Mouse (Mus musculus) intestine, embryonic 15.5 days (tissue): ENCODE data around the gene Prelp. TPM values are rescaled to one million over a fixed set of nuclear protein-coding genes. Genes with fewer than 3 reads are reported as not detected.

Experiments
- ATAC-seq: fragments of 200-750 bp; cut with Nextera tagmentation; 2 replicates; pipeline ENCODE4 v1.8.0; 2017; ENCODE audit warnings: moderate TSS enrichment, moderate library complexity
- H3K27ac ChIP-seq: fragments of 300-500 bp; sonication (generic); 2 replicates; pipeline ENCODE4 v1.5.1; 2015; ENCODE audit warnings: mild to moderate bottlenecking, inconsistent platforms
- H3K27me3 ChIP-seq: fragments of 300-500 bp; sonication (generic); replicated peaks from 2 replicates; pipeline ENCODE4 v1.6.1; 2015; ENCODE audit warnings: inconsistent platforms
- H3K36me3 ChIP-seq: fragments of 300-500 bp; sonication (generic); 2 replicates; pipeline ENCODE4 v1.6.1; 2015; ENCODE audit warnings: inconsistent platforms
- H3K4me1 ChIP-seq: fragments of 300-500 bp; sonication (generic); replicated peaks from 2 replicates; pipeline ENCODE4 v1.6.1; 2015; ENCODE audit warnings: inconsistent platforms
- H3K4me2 ChIP-seq: fragments of 300-500 bp; sonication (generic); replicated peaks from 2 replicates; pipeline ENCODE4 v1.6.1; 2015; ENCODE audit warnings: mild to moderate bottlenecking, inconsistent platforms
- H3K4me3 ChIP-seq: fragments of 300-500 bp; sonication (generic); replicated peaks from 2 replicates; pipeline ENCODE4 v1.5.1; 2015; ENCODE audit warnings: inconsistent platforms
- H3K9ac ChIP-seq: fragments of 300-500 bp; sonication (generic); 2 replicates; pipeline ENCODE4 v1.6.1; 2015; ENCODE audit warnings: inconsistent platforms
- H3K9me3 ChIP-seq: fragments of 300-500 bp; sonication (generic); 2 replicates; pipeline ENCODE4 v1.6.1; 2016; ENCODE audit warnings: inconsistent platforms
- WGBS: fragments of 180-500 bp; shearing (Covaris S2); methylation state at CpG from one replicate; pipeline ENCODE4 v1.1.7; 2015; 5-methylcytosine and 5-hydroxymethylcytosine counted together
- polyA plus RNA-seq: library from polyadenylated mRNA; unstranded; fragments of >200 nt; fragmentation: Nextera tagmentation; extraction: Ambion mirVana; gene quantifications from 2 replicates; pipeline ENCODE4 v1.2.1, GENCODE M21; 2015

Prelp gene
- polyA plus RNA-seq, 1 experiment from 2014 or later = 2.8 TPM

DNA sequence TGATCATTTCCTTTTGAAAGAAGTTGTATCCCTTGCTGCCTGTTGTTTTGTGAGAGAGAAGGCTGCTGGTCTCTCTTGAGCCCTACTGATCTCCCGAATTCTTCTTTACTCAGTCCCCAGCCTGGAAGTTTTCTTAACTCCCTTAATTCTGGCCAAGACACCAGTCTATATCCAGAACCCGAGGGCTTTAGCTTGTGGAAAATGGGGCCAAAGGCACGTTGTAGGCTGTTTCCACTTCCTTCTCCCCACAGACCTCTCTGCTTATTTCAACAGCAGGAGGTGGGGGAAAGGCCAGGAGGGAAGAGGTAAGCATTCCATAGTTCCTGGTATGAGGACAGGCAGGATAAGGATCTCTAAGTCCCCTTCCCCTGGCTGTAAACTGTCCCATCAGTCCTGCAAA lies 8.8 kb upstream of the Prelp start:
- WGBS = 46% methylated on average over 3 of the region's 3 CpGs

GRCm38 (mm10) chr1:133925223-133925622 lies 4.0 kb upstream of the Prelp start:
- no peak for ATAC-seq
- H3K4me1 ChIP-seq = peaks cover 20% of the 10 kb centered on the region
- no peaks in the 10 kb centered on the region for H3K27me3 ChIP-seq
- 93% methylated on average over 3 of the region's 3 CpGs for WGBS
- H3K4me2 ChIP-seq = no peak overlapping the region
- no peak overlapping the region for H3K9ac ChIP-seq
- no peak overlapping the region for H3K27ac ChIP-seq
- no peak overlapping the region for H3K4me3 ChIP-seq
- H3K36me3 ChIP-seq = no peaks in the 10 kb centered on the region
- no peaks in the 10 kb centered on the region for H3K9me3 ChIP-seq

More for the DNA sequence above, 8.8 kb upstream of the Prelp start:
- Histone ChIP-seq H3K4me3 (no peak overlapping the region), H3K36me3 (no peaks in the 10 kb centered on the region), H3K27me3 (no peaks in the 10 kb centered on the region), H3K9ac (no peak overlapping the region), H3K9me3 (no peaks in the 10 kb centered on the region), H3K4me1 (peaks cover 12% of the 10 kb centered on the region; the same call in 1 of the 2 replicates), H3K27ac (no peak overlapping the region), H3K4me2 (no peak overlapping the region)
- ATAC-seq = no peak

DNA sequence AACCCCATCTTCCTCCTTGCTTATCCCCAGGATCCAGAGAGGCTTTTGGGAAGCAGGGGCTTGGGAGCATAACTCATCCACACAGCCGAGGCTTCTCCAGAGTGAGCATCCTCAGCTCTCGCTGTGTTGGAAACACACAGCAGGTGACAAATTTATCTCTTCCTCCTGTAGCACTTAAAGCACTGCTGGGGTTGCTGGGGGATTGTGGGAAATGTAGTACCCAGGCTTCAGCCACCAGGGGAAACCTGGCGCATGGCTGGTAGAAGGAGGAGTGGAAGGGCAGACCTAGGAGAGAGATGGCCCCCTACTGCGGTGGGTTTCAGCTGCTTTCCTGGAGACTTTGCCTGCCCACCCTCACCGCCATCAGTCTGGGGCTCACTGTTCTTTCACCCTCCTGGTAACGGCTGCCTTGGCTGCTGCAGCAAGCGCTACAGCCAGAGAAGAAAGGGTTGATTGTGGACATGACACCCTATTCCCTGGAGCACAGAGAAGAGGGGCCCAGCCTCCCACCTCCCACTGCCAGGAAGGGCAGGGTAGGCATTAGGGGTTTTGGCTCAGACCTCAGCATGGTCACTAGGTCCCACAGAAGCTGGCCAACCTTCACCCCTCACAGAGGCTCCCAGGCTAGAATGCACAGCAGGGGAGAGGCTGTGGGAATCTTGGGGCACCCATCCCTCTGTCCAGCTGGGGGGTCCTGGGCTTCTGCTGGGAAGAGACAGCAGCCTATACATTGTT lies 3.1 kb upstream of the Prelp start:
- no peaks in the 10 kb centered on the region for H3K27me3 ChIP-seq
- H3K4me3 ChIP-seq = no peak overlapping the region
- H3K36me3 ChIP-seq = no peaks in the 10 kb centered on the region
- H3K9ac ChIP-seq = no peak overlapping the region
- no peak overlapping the region for H3K27ac ChIP-seq
- no peak for ATAC-seq
- WGBS = 36% methylated on average over 7 of the region's 7 CpGs
- H3K4me1 ChIP-seq = peaks cover 25% of the 10 kb centered on the region
- H3K9me3 ChIP-seq = no peaks in the 10 kb centered on the region
- no peak overlapping the region; the same call in 1 of the 2 replicates for H3K4me2 ChIP-seq

DNA sequence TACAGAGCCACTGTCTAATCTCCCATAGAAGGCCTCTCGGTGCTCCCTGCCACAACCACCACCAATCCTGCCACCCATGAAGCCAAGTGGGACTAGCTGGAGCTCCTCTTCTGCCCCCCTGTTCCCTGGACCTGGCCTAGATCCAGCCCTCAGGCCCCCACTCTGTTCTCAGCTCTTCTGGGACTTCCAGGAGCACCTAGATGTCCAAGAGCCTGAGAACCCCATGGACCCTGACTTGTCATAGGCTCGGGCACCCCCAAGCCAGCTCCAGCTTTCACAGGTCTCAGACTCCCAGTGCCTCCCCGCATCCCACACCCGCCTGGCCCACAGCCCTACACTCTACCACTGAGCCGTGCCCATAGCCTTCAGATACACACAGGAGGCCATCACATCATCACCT lies 1.9 kb upstream of the Prelp start:
- WGBS = 97% methylated on average over 5 of the region's 5 CpGs
- no peak for ATAC-seq
- H3K4me1 ChIP-seq = peaks cover 32% of the 10 kb centered on the region
- H3K4me3 ChIP-seq = no peak overlapping the region
- no peak overlapping the region for H3K27ac ChIP-seq
- no peaks in the 10 kb centered on the region for H3K27me3 ChIP-seq
- no peak overlapping the region for H3K9ac ChIP-seq
- no peaks in the 10 kb centered on the region for H3K9me3 ChIP-seq
- no peak overlapping the region for H3K4me2 ChIP-seq
- H3K36me3 ChIP-seq = no peaks in the 10 kb centered on the region

DNA sequence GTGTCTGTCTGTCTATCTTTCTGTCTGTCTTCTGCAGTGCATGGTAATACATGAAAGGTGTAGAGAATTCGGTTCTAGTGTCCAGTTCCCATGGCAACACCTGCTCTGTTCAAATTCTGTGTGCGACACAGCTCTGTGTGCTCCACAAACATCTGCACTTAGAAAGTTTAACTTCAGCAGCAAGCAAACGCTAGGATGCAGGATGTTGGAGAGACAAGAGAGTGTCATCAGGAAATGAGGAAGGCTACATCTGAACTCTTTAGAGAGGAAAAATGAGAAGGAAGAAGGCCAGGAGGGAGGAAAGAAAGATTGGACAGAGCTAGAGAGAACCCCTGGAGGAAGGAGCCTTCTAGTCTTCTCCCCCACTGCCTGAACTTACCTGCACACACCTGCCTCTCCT lies 338 bp downstream of the Prelp start:
- H3K4me3 ChIP-seq = no peak overlapping the region
- no peaks in the 10 kb centered on the region for H3K9me3 ChIP-seq
- ATAC-seq = no peak
- 0 out of 2 replicates have a peak overlapping the region, but pooled peaks have one; percentile 2 for H3K4me2 ChIP-seq
- H3K36me3 ChIP-seq = no peaks in the 10 kb centered on the region
- no peaks in the 10 kb centered on the region for H3K27me3 ChIP-seq
- peak overlapping the region; percentile 59 for H3K27ac ChIP-seq
- H3K4me1 ChIP-seq = peaks cover 46% of the 10 kb centered on the region
- no peak overlapping the region for H3K9ac ChIP-seq
- 28% methylated on average over 3 of the region's 3 CpGs for WGBS

DNA sequence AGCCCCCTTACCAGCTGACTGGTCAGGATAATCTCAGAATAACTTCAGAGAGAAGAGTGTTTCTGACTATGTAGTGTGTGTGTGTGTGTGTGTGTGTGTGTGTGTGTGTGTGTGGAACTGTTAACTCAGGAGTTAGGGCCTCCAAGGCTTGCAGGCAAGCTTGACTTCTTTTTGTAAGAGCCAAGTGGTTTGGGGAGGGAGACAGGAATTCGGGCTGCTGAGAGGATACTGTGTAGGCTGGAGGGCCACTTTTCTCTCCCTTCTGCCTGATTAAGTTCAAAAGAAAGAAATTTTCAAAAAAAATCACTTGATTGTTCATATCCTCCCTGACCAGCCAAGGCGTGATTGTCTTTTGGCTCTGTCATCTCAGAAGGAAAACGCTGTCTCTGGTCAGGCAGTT lies 813 bp downstream of the Prelp start:
- peaks cover 50% of the 10 kb centered on the region for H3K4me1 ChIP-seq
- no peaks in the 10 kb centered on the region for H3K36me3 ChIP-seq
- H3K4me2 ChIP-seq = no peak overlapping the region
- WGBS = 48% methylated on average over 3 of the region's 3 CpGs
- H3K27me3 ChIP-seq = no peaks in the 10 kb centered on the region
- no peak overlapping the region for H3K27ac ChIP-seq
- no peak for ATAC-seq
- H3K9me3 ChIP-seq = no peaks in the 10 kb centered on the region
- H3K9ac ChIP-seq = no peak overlapping the region
- H3K4me3 ChIP-seq = no peak overlapping the region

DNA sequence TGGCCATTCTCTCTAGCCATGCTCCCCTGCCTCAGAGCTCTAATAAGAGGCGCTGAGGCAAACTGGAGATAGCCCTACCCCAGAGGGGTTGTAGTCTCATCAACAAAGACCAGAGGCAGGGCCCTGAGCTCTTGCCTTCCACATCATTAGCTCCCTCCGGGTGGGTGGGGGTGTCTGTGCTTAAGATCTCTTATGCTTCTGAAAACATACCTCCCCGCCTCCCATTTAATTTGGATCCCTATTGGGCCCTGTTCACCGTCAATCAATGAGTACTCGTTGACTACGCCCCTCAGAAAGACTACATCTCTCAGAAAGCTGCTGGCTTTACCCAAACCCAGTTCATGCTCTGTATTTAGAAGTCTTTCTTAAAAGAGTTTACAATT lies 3.1 kb downstream of the Prelp start:
- H3K9me3 ChIP-seq = no peaks in the 10 kb centered on the region
- no peak for ATAC-seq
- peaks cover 46% of the 10 kb centered on the region for H3K4me1 ChIP-seq
- H3K4me2 ChIP-seq = no peak overlapping the region
- H3K27me3 ChIP-seq = no peaks in the 10 kb centered on the region
- H3K9ac ChIP-seq = no peak overlapping the region
- no peaks in the 10 kb centered on the region for H3K36me3 ChIP-seq
- WGBS = 50% methylated on average over 6 of the region's 6 CpGs
- 0 out of 2 replicates have a peak overlapping the region, but pooled peaks have one; percentile 24 for H3K27ac ChIP-seq
- no peak overlapping the region for H3K4me3 ChIP-seq

DNA sequence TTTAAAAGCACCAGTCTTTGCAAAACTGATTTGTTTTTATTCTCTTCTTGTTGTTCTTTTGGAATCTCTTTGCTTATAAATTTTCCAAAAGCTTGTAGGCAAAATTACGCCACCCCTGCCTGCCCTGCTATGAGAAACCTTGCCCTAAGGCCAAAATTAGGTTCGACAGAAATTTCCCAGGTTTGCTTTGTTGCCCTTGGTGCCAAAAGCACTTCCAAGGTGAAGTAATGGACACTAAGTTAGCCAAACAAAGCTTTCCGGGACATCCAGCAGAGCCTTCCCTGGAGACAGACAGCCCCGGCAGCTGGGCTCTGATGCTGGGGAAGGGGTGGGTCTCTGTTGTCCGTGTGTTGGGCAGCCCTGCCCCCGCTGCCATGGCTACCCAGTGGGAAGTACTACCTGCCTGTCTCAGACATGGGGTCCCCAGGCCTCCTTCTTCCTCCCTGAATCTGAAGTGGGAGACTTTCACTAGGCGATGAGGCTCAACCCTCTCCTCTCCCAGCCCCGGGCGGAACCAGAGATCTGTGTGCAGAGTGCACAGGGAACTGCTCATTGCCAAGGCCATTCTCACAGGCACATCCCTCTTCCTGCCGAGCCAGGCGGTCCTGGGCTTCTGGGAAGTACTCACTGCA lies 3.6 kb downstream of the Prelp start:
- H3K4me3 ChIP-seq = no peak overlapping the region
- no peaks in the 10 kb centered on the region for H3K36me3 ChIP-seq
- peak; percentile 8; the same call in 1 of the 2 replicates for ATAC-seq
- H3K9ac ChIP-seq = no peak overlapping the region
- H3K4me1 ChIP-seq = peaks cover 46% of the 10 kb centered on the region
- no peak overlapping the region for H3K4me2 ChIP-seq
- H3K9me3 ChIP-seq = no peaks in the 10 kb centered on the region
- WGBS = 33% methylated on average over 11 of the region's 11 CpGs
- no peaks in the 10 kb centered on the region for H3K27me3 ChIP-seq
- H3K27ac ChIP-seq = 0 out of 2 replicates have a peak overlapping the region, but pooled peaks have one; percentile 24

GRCm38 (mm10) chr1:133915723-133916355 lies 5.4 kb downstream of the Prelp start:
- H3K27me3 ChIP-seq = no peaks in the 10 kb centered on the region
- peaks cover 35% of the 10 kb centered on the region for H3K4me1 ChIP-seq
- H3K9me3 ChIP-seq = no peaks in the 10 kb centered on the region
- no peak overlapping the region for H3K4me2 ChIP-seq
- no peak overlapping the region for H3K9ac ChIP-seq
- H3K36me3 ChIP-seq = no peaks in the 10 kb centered on the region
- WGBS = 32% methylated on average over 8 of the region's 8 CpGs
- H3K4me3 ChIP-seq = no peak overlapping the region
- ATAC-seq = peak; percentile 44; the same call in 1 of the 2 replicates
- peak overlapping the region; percentile 52 for H3K27ac ChIP-seq

GRCm38 (mm10) chr1:133915115-133915514 lies 6.1 kb downstream of the Prelp start:
- no peak overlapping the region for H3K4me3 ChIP-seq
- no peak overlapping the region for H3K9ac ChIP-seq
- H3K27ac ChIP-seq = no peak overlapping the region
- no peak for ATAC-seq
- no peaks in the 10 kb centered on the region for H3K9me3 ChIP-seq
- H3K4me2 ChIP-seq = no peak overlapping the region
- WGBS = 83% methylated on average over 13 of the region's 13 CpGs
- no peaks in the 10 kb centered on the region for H3K36me3 ChIP-seq
- H3K4me1 ChIP-seq = peaks cover 28% of the 10 kb centered on the region
- H3K27me3 ChIP-seq = no peaks in the 10 kb centered on the region

DNA sequence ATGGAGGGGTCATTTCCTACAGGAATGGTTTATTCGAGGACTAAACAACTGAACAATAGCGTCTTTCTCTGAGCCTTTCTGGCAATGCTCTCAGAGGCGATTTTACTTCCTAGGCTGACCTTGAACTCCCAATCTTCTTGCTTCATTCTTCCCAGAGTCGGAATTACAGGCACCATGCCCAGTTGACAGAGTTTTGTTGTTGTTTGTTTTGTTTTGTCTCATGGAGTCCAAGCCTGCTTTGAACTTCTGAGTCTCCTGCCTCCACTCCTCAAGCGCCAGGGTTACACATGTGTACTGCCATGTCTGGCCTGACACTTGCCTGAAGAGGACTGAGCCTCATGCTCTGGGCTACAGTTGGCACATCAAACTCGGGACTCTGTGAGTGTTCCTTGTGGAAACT lies 8.2 kb downstream of the Prelp start:
- Histone ChIP-seq H3K9ac (no peak overlapping the region), H3K9me3 (no peaks in the 10 kb centered on the region), H3K36me3 (no peaks in the 10 kb centered on the region), H3K4me2 (no peak overlapping the region), H3K27me3 (no peaks in the 10 kb centered on the region), H3K4me3 (no peak overlapping the region), H3K27ac (no peak overlapping the region), H3K4me1 (peaks cover 29% of the 10 kb centered on the region)
- WGBS = 67% methylated on average over 6 of the region's 6 CpGs
- ATAC-seq = no peak

DNA sequence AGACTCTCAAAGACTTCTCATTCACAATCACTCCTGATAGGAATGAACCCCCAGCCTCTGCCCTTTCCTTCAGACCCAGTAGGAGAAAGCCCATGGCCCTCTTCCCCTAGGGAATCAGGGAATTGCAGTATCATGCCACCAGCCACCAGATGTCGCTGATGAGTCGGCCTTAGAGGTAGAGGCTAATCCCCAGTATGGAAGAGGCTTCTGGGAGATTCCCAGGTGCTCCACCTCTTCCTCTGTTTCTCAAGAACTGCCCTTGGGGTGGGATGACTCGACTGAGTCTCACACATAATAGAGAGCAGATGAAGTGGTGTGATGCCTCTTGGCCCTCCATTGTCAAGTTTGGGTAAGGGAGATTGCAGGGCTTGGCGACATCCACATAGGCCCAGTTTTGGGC lies 9.8 kb downstream of the Prelp start:
- no peak overlapping the region for H3K4me3 ChIP-seq
- 27% methylated on average over 4 of the region's 4 CpGs for WGBS
- H3K9ac ChIP-seq = no peak overlapping the region
- peaks cover 27% of the 10 kb centered on the region for H3K4me1 ChIP-seq
- no peaks in the 10 kb centered on the region for H3K36me3 ChIP-seq
- H3K27me3 ChIP-seq = no peaks in the 10 kb centered on the region
- ATAC-seq = peak; percentile 11; the same call in 1 of the 2 replicates
- no peak overlapping the region for H3K27ac ChIP-seq
- H3K4me2 ChIP-seq = no peak overlapping the region
- no peaks in the 10 kb centered on the region for H3K9me3 ChIP-seq
